Mouse (Mus musculus): Measurements from ENCODE around the gene Rpl34.
A peak's percentile ranks its signal among the peaks of the same experiment; 100 is the strongest.

Rpl34 gene

DNA sequence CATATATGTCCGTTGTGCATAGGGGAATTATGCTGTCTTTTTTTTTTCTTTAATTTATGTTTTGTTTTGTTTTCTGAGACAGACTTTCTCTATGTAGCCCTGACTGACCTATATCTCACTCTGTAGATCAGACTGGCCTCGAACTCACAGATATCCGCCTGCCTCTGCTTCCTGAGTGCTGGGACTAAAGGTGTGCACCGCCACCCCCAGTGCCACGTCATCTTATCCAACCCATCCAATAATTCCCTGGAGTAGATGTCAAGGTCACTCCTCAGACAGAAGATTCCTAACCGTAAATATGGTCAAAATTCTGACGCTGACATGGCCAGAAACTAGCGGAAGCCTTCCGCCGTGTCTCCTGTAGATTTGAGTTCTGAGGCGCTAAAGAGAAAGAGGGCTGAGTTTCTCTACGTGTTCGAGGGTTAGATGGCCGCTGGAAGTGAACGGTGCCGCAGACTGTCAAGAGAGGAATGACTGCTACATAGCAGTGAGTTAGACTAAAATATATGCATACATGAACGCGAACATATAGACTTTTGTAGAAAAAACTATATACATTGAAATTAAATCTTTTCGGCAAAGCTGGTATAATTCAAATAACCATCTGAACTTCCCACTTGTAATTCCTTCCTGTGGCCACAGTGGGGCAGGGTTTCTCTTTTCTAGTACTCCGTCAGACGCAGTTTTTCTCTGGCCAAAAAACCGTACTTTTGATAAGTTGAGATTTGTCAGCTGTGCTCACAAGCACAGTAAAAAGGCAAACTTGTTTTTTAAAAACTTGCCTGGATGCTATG lies 15.2 kb downstream of the Rpl34 start:
- DNase-seq (ENCODE audit: extremely low read depth, low read depth, low spot score), result no peak

DNA sequence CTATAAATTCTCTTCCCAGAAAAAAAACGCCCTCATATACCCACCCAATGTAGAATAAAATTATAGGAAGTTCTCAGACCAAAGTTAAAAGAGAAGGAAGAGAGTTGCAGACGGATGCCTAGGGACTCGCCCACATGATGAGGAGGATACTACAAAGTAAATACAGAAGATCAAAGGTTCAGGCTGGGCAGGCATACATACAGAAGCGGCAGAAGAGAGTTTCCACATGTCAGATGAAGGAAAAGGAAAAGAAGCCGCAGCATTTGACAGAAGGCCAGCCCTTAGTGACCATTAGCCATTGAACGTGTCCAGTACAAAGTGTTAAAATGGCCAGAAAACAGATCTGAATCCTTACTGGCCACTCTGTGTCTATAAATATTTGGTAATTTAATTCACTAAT lies 17.3 kb downstream of the Rpl34 start:
- DNase-seq (ENCODE audit: extremely low read depth, low read depth, low spot score), result no peak

DNA sequence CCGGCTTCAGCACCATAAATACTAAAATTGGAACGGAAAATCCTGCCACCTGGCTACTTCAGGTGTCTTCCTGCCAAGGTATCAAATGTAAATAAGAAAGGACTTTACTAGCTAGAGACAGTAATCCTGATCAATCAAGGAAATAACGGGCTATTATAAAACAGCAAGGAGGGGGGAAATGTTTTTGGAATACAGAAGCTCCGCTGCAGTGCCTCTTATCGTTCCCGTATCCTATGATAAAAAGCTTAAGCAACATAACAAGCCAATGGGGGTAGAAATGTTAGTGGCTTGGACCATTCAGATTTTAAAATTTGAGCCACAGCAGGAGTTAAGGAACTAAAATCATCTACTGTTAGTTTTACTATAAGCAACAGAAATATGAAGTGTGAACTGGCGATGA lies 20.1 kb downstream of the Rpl34 start:
- DNase-seq (ENCODE audit: extremely low read depth, low read depth, low spot score), result no peak

DNA sequence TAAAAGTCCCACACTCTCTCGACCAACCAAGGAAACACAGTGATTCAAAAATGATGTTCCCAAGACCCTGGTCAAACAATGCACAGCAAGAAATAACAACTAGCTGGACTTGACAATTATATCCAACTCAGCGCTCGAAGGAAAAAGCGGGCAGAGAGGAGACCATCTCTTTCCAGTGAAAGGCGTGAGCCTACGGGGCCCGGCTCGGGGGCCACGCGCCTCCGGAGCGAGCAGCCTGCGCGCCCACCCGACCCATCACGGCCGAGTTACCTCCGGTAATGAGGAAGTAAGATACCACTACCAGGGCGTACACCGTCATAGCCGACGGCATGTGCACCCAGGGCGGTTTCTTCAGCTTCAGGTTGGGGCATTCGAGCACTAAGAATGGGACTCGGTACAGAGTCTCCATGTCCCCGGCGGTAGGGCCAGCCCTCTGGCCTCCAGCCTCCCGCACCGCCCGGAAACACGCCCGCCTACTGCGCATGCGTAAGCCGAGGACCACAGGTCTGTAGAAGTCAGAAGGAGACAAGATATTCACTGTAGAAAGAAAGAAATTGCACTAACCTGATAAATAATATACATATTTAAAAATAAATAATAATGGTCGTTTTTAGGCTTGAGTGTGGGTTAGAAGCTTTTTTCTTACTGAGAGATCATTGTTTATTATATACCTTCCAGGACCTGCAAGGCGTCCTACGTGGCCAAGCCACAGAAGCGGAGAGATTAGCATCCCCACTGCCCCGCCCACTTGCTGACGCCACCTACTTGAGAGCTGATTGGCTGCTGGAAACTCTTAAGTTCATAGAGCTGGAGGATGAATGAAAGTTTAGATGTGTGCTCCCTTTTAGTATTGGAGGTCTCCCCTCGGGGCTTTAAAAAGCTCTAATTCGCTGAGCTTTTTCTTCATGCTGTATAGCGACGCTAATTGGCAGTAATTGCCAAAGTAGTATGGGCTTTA lies 21.0 kb downstream of the Rpl34 start, which contains the start of gene Ostc:
TSS of gene Ostc (minus strand) at position 478 of the 958 bp plus-strand sequence.
- DNase-seq (ENCODE audit: extremely low read depth, low read depth, low spot score), result peak; percentile 84

DNA sequence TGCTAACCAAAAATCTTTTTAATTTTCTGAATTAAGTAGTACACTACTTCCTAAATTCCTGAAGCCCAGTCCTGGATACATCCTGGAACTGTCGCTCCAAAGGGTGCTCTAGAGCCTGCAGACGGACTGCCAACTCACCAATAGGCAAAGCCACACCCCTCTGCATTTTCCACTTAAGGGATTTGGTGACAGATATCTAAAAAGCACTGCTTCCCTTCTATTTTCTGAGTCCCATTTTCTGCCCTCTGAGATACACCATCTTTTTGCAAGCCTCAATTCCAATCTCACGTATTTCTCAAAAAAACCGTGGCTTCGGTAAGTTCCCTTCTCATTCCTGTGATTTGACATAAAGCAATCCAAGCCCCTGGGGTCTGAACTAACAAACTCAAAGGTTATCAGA lies 21.7 kb downstream of the Rpl34 start:
- no peak for DNase-seq (ENCODE audit: extremely low read depth, low read depth, low spot score)

DNA sequence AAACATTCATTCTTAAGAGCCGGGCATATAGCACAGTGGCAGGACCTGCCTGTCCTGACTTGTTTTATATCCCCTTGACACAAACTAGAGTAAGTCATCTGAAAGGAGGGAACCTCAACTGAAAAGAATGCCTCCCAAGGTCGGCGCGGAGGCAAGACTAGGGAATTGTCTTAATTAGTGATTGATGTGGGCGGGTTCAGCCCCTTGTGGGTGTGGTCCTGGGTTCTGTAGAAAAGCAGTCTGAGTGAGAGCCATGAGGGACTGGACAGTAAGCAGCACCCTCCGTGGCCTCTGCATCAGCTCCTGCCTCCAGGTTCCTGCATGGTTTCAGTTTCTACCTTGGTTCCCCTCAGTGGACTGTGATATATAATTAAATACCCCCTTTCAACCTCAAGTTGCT lies 27.9 kb downstream of the Rpl34 start:
- no peak for DNase-seq (ENCODE audit: extremely low read depth, low read depth, low spot score)

DNA sequence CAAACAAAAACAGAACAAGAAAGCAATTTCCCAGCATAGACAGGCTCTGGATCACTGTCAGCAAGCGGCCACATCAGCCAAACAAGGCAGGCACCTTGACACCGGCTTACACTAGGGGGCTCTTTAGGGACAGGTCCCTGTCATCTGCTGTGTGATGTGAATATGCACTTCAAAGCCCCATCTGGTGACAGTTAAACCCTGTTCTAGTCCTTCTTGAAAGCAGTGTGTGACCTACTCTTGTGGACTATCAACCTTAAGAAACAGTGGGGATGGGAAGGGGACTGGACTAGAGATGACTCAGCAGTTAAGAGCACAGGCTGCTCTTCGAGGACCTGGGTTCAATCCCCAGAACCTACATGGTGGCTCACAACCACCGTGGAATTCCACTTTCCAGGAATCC lies 32.6 kb downstream of the Rpl34 start:
- no peak for DNase-seq (ENCODE audit: extremely low read depth, low read depth, low spot score)

DNA sequence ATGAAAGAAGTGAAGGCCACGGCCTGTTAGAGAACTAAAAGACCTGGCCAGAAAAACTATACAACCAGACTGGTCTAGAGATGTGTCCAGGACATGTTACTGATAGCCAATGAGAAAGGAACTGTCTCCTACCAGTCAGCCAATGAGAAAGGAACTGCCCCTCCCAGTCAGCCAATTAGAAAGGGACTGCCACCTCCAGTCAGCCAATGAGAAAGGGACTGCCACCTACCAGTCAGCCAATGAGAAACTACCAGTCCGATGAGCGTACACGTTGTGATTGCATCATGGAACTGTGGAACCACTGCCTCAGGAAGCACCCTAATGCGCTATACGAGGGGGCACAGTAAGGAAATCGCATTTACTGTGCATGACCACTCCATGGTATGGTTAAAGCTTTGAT lies 35.5 kb downstream of the Rpl34 start:
- no peak for DNase-seq (ENCODE audit: extremely low read depth, low read depth, low spot score)

DNA sequence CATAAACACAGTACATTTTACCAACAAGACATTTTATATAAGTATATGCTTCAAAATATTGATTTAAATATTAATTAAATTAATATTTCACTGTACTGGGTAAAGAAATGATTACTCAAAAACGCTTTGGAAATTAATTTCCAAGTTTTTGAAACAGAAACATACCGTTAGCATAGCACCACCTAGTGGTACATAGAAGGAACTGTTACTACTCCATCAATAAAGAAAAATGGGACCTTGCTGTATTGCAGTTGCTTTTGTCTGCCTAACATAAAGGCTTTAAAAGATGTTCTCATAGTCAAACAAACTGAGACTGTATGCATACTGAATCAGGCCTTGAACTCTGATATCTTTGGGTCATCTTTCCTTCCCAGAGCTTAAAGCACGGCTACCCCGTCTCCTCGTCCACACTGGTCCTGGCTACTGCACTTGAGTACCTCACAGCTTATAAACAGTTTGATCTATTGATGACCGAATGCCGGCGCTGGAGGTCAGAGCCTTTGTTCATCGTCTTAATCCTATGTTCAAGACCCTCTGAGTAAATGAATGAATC lies 36.1 kb downstream of the Rpl34 start:
- no peak for DNase-seq (ENCODE audit: extremely low read depth, low read depth, low spot score)

DNA sequence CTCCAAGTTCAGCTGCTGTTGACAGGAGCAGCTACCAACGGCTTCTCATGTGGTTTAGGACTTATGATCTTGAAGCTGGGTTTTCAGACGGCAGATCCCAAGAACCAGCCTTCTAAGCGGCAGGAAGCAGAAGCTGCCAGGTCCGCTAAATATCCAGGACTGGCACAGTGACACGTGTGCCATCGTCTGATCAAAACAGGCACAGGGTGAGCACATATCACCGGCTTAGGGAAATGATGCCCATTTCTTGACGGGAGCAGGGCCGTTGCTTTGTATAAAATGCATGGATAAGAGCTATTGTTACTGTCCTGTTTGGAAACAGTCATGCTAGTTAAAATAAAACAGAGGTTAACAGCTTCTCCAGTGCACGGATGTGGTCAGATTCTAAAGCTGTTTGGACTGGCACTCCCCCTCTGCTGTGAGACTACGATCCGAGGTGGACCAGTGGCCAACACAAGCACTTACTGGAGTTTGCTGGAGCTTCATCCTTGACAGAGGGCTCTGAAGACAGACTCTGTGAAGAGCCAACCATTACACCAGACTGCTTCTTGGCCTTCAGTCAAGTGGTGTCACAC lies 38.5 kb downstream of the Rpl34 start:
- DNase-seq (ENCODE audit: extremely low read depth, low read depth, low spot score), result no peak

DNA sequence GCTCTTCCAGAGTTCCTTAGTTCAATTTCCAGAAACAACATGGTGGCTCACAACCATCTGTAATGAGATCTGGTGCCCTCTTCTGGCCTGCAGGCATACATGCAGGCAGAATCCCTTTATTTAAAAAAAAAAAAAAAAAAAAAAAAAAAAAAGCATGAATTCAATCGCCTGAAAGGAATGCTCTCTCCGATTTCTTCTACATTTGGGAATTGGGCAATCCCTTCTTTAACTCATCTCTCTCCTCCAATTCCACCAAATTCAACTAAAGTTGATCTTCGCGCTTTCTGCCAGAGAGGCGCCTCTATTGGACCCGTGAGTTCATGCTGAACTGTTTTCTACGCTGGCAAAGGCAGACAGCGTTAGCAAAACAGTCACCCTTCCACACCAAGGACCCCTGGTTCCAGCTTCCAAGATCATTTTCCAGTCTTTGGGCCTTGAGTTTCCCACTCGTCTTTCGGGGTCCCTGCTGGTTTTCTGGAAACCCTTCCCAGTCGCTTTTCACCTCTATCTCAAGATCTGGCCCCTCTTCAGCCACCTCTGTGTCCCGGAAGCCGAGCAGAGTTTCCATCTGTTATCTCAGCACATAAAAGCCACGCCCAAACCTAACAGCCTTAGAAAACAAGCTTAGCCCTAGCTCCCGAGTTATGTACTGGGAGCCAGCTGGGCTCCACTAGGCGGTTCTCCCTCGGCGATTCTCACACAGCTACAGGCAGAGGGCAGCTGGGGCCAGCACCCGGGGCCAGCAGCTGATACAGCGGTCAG lies 39.2 kb downstream of the Rpl34 start:
- no peak for DNase-seq (ENCODE audit: extremely low read depth, low read depth, low spot score)

DNA sequence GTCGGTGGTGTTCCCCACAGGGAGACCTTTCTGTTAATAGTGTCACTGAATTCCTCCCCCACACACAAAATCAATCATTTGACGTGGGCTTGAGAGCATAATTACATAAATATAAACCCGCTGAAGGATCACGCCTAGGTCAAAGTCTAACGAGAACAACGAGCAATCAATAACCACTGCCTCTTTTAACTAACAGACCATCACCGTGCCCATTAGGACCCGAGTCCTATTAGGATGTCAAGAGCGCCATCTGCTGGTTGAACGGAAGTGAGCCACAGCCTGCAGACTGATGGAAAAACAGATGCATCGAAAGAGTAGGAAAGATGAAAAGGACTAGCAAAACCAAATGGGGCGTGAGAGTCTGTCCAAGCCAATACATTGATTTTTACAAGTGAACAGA lies 40.6 kb downstream of the Rpl34 start:
- DNase-seq (ENCODE audit: extremely low read depth, low read depth, low spot score), result no peak

DNA sequence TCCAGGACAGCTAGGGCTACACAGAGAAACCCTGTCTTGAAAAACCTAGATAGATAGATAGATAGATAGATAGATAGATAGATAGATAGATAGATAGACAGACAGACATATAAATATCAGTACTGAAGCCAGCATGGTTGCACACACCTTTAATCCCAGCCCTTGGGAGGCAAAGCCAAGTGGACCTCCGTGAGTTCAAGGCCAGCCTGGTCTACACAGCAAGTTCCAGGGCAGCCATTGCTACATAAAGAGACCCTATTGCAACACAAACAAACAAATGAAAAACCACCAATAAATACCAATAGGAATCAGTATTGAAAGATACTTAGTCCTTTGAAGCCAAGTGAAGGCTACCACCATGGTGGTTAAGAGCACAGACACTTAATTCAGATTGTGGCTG lies 43.1 kb downstream of the Rpl34 start:
- DNase-seq (ENCODE audit: extremely low read depth, low read depth, low spot score), result no peak

DNA sequence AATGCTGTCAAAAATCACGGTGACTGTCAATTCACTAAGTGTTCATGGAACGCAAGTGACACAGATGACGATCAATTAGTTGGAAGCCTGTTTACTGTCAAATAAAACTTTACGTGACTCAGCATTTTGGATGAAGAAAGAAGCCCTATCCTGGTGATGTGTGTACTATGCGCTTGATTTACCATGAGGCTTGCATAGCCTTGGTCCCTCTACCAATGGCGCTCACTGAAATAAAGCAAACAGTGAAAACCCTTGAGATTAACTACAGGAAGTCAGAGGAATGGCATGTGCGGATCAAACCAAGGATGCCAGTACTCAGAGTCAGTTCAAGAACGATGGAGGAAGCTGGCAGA lies 45.2 kb downstream of the Rpl34 start:
- DNase-seq (ENCODE audit: extremely low read depth, low read depth, low spot score), result no peak

DNA sequence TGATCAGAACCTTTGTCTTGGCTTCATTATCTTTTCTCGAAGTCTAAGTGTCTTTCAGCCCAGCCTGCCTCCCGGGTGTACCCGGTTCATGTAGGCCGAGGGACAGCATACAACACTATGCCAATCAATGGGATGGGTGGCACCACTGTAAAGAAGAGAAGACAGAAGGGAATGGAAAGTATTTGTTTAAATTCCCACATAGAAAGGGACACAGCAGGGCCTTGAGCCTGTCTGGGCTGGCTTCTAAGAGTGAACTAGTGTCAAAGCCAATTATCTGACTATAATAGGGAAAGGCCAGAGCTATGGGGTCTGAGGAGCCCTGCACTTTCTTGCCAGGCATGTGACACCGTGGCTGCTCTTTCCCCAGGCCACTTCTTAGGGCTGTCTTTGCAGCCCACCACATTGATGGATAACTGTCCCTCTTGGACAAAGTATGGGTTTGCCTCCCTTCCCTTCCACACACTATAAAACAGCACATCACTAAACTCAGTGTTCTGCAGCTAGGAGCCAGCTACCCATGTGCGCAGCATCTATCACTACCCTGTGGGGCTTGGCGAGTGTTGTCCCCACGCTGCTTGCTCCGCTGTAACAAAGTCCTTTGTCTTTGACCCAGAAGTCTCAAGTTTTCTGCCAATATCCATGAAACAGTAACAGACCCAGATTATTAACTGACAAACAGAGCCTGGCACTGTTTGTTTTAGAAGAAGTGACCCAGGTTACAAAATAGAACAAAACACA lies 45.8 kb downstream of the Rpl34 start:
- no peak for DNase-seq (ENCODE audit: extremely low read depth, low read depth, low spot score)

DNA sequence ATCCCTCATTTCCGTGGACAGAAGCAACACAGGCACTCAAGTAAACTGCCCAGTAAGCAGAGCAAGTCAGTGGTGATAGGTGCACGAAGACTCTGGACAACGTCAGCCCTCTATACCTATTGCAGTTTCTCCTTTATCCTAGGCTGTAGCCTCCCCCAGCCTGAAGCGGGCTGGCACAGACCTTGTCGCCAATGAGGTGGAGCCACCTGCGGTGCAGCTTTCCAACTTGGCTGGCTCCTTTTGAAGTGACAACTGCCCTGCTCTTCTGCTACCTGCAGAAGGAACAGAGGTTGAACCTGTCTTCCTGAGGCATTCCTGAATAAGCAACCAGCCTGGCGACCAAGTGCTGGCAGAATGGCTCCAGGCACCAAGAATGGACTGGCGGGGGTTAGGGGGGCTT lies 46.4 kb downstream of the Rpl34 start:
- DNase-seq (ENCODE audit: extremely low read depth, low read depth, low spot score), result no peak

DNA sequence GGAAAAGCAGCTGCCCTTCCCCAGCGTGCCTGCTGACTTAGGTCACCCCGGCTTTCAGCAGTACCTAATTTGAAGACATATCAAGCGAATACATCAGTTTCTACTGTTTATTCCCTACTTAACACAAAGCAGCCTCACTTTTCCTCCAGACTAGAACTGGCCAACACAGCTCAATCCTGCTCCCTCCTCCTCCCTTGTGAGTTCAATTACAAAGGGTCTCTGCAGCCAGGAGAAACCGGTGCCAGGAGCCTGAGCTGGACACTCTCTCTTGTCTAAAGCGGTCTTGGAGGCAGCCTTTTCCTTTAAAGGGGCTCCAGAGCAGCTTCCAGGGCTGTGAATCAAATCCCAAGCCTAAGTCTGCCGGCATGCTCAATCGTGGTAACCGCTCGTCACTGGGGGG lies 48.0 kb downstream of the Rpl34 start:
- no peak for DNase-seq (ENCODE audit: extremely low read depth, low read depth, low spot score)

DNA sequence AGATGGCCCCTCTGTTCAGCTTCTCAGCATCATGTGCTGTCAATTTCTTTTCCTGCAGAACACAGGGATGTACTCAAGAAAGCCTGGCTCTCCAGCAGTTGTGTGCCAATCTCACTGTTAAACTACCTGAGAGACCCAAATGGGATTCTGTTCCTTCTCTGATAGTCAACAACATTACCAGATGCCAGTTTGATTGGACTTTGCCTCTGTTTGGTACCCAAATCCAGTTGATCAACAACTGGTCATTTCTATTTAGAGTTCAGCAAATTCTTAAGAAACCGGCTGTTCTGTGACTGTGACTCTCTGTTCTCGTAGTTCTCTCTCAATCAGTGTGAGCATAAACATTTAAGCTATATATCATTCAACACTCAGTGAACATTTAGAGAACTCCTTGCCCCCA lies 49.0 kb downstream of the Rpl34 start:
- DNase-seq (ENCODE audit: extremely low read depth, low read depth, low spot score), result no peak

DNA sequence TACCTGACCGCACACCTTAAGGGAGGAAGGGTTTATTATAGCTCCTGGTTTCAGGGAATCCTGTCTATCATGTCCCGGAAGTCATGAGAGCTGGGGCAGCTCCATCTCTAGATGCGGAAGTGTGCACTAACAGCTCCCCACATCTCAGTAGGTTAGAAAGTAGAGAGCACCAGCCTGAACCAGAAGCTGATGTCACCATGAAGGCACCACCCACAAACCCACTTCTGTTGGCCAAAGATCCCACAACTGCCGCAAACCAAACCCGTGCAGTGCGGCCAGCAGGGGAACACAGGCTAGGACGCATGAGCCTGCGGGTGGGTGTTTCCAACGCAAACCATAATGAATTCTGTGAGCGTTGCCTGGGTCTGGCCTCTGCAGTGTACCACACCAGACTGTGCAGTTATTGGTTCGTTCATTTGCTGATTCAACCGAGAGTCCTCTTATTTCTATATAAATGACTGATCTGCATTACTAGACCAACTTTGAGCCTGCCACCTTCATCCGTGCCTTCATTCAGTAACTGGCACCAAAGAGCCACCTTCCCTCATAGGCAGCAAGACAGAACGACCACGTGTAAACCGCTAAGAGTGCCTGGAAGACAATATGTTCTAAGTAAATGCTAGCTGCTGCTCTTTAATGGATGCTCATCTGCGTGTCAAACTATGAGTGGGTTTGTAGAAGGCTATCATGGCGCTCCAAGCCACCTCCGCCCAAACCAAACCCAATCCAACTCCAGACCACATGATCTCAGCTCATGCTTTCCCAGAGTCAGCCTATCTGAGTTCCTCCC lies 52.3 kb downstream of the Rpl34 start:
- DNase-seq (ENCODE audit: extremely low read depth, low read depth, low spot score), result no peak

All from fat pad, adult 2 months (tissue).